Mouse (Mus musculus) midbrain, embryonic 16.5 days (tissue): Measurements from ENCODE around the gene Mat2a. TPM values are rescaled to one million over a fixed set of nuclear protein-coding genes. Genes with fewer than 3 reads are reported as not detected.

Experiments used
- ATAC-seq: fragments of 200-750 bp; cut with Nextera tagmentation; 2 replicates; pipeline ENCODE4 v1.8.0; 2017; ENCODE audit warnings: moderate TSS enrichment
- H3K27ac ChIP-seq: fragments of 300-500 bp; sonication (generic); 2 replicates; pipeline ENCODE4 v1.5.1; 2014; ENCODE audit warnings: mild to moderate bottlenecking, low read length, mixed read lengths
- H3K27me3 ChIP-seq: fragments of 300-500 bp; sonication (generic); 2 replicates; pipeline ENCODE4 v1.6.1; 2014; ENCODE audit warnings: low read depth, low read length, mixed read lengths; ENCODE audit not compliant: control insufficient read depth, insufficient read depth
- H3K36me3 ChIP-seq: fragments of 300-500 bp; sonication (generic); 2 replicates; pipeline ENCODE4 v1.6.1; 2014; ENCODE audit warnings: mild to moderate bottlenecking, low read length, moderate library complexity, mixed read lengths; ENCODE audit not compliant: control insufficient read depth, insufficient read depth
- H3K4me1 ChIP-seq: fragments of 300-500 bp; sonication (generic); 2 replicates; pipeline ENCODE4 v1.6.1; 2014; ENCODE audit warnings: mild to moderate bottlenecking, low read length, mixed read lengths; ENCODE audit not compliant: control insufficient read depth, insufficient read depth
- H3K4me2 ChIP-seq: fragments of 300-500 bp; sonication (generic); 2 replicates; pipeline ENCODE4 v1.6.1; 2014; ENCODE audit warnings: mild to moderate bottlenecking, low read length, mixed read lengths
- H3K4me3 ChIP-seq: fragments of 300-500 bp; sonication (generic); 2 replicates; pipeline ENCODE4 v1.5.1; 2014; ENCODE audit warnings: low read depth, mild to moderate bottlenecking, low read length, moderate library complexity, mixed read lengths
- H3K9ac ChIP-seq: fragments of 300-500 bp; sonication (generic); 2 replicates; pipeline ENCODE4 v1.6.1; 2014; ENCODE audit warnings: low read depth, low read length, mixed read lengths
- H3K9me3 ChIP-seq: fragments of 300-500 bp; sonication (generic); replicated peaks from 2 replicates; pipeline ENCODE4 v1.6.1; 2014; ENCODE audit warnings: mild to moderate bottlenecking, low read length, mixed read lengths; ENCODE audit not compliant: control insufficient read depth, poor library complexity, severe bottlenecking
- WGBS: fragments of 180-500 bp; shearing (Covaris S2); extraction: QIAGEN DNeasy Blood & Tissue Kit; methylation state at CpG from one replicate; pipeline ENCODE4 v1.1.7; 2014; 5-methylcytosine and 5-hydroxymethylcytosine counted together
- polyA plus RNA-seq: library from polyadenylated mRNA; unstranded; fragments of >200 nt; fragmentation: Nextera tagmentation; extraction: Ambion mirVana; gene quantifications from 2 replicates; pipeline ENCODE4 v1.2.1, GENCODE M21; 2015

The Mat2a gene
- polyA plus RNA-seq, 1 experiment from 2014 or later, result 348 TPM

- no peak for ATAC-seq
- WGBS, result 85% methylated on average over 6 of the region's 6 CpGs
- Histone ChIP-seq H3K9ac (no peak overlapping the region), H3K36me3 (no peaks in the 10 kb centered on the region), H3K27ac (no peak overlapping the region), H3K4me1 (no peaks in the 10 kb centered on the region), H3K4me3 (no peak overlapping the region), H3K27me3 (peaks cover 17% of the 10 kb centered on the region), H3K9me3 (no peaks in the 10 kb centered on the region), H3K4me2 (no peak overlapping the region)
These were observed 56.1 kb downstream of the Mat2a start for GRCm38 (mm10) chr6:72383142-72383820.

Other genes with a start within 250 kb of the Mat2a start
- 1.8 and 2.1 TPM in 2 replicates for gene Atoh8, start 204.0 kb downstream of the Mat2a start, polyA plus RNA-seq
- 0.19 and 0.26 TPM in 2 replicates for gene Sftpb, start 134.9 kb downstream of the Mat2a start, polyA plus RNA-seq
- gene Usp39, start 94.4 kb downstream of the Mat2a start, polyA plus RNA-seq, result 39.0 and 40.0 TPM in 2 replicates
- gene 0610030E20Rik, start 92.2 kb downstream of the Mat2a start, polyA plus RNA-seq, result 16.5 TPM in 2 replicates
- gene Tmem150a, start 84.1 kb downstream of the Mat2a start, polyA plus RNA-seq, result 15.7 and 17.7 TPM in 2 replicates
- gene Rnf181, start 72.6 kb downstream of the Mat2a start, polyA plus RNA-seq, result 124 and 126 TPM in 2 replicates
- gene Vamp5, start 59.1 kb downstream of the Mat2a start, polyA plus RNA-seq, result 12.0 and 16.4 TPM in 2 replicates
- gene Vamp8, start 48.9 kb downstream of the Mat2a start, polyA plus RNA-seq, result 15.3 and 16.0 TPM in 2 replicates
- gene Ggcx, start 25.2 kb downstream of the Mat2a start, polyA plus RNA-seq, result 14.3 and 15.2 TPM in 2 replicates
- gene Sh2d6, start 82.1 kb upstream of the Mat2a start, polyA plus RNA-seq, result 0.65 and 0.84 TPM in 2 replicates
- 5.9 and 6.8 TPM in 2 replicates for gene Capg, start 104.8 kb upstream of the Mat2a start, polyA plus RNA-seq
- 17.3 and 17.8 TPM in 2 replicates for gene Elmod3, start 158.9 kb upstream of the Mat2a start, polyA plus RNA-seq
- gene Retsat, start 158.9 kb upstream of the Mat2a start, polyA plus RNA-seq, result 5.9 and 6.3 TPM in 2 replicates
- gene Tgoln1, start 177.4 kb upstream of the Mat2a start, polyA plus RNA-seq, result 40.7 and 45.0 TPM in 2 replicates